Mouse (Mus musculus) adrenal gland, adult 18-20 months (tissue): ENCODE measurements around the gene Ltbp4. TPM values are rescaled to one million over a fixed set of nuclear protein-coding genes. Genes with fewer than 3 reads are reported as not detected.

Source experiments
- DNase-seq, 2 experiments: peaks; one replicate each; pipeline ENCODE4 v3.0.0; 2021 to 2022; ENCODE audit warnings: low spot score in 2 of 2
- total RNA-seq, 2 experiments: library from RNA; stranded (reverse); gene quantifications; 1 replicate in 1 of 2; 2 replicates in 1 of 2; pipeline ENCODE4 v1.2.3; 2021

The Ltbp4 gene
- total RNA-seq, 2 experiments from 2014 or later, result 88.5 to 90.6 TPM

GRCm38 (mm10) chr7:27356248-27356647 lies 18.8 kb upstream of the Ltbp4 start:
- no peak for DNase-seq

DNA sequence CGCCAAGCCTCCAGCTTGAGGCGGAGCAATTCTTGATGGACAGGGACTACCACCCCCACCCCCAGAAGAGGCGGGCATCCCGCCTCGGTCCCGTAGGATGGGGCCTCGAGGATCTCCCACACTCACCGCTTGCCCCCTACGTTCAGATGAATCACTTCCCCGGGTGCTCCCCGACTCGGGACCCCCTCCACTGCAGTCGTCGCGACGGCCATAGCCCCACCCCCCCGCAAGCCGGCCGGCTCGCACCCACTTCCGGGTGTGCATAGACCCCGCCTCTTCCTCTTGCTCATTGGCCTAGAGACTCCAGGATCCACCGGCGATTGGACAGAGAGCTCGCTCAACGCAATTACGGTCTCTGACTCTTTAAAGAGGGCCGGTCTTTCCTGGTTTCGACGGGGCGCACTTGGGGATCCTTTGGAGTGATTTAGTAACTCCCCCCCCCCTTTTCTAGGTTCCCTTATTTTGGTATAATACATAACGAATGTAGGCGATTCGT lies 18.3 kb upstream of the Ltbp4 start, which contains the start of gene Shkbp1:
TSS of gene Shkbp1 (minus strand) at position 275 of the 496 bp plus-strand sequence.
- DNase-seq, result peak; percentile 76 to 78

DNA sequence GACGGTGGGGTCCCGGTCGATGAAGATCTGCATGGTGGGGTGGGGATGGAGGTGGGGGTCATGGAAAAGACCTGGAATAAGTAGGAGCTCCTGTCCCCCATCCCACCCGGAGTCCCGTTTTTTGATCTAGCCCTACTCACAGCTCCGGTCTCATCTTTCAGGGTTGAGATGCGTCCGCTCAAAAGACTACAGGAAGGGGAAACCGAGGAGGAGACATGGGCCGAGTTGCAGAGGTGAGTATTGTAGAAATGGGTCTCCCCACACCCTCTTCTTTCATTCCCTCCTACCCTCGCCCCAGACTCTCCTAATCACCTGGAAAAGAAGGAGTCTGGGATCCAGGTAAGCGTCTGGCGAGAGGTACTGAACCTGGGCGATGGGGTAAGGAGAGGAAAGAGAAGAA lies 17.8 kb upstream of the Ltbp4 start:
- no peak for DNase-seq

DNA sequence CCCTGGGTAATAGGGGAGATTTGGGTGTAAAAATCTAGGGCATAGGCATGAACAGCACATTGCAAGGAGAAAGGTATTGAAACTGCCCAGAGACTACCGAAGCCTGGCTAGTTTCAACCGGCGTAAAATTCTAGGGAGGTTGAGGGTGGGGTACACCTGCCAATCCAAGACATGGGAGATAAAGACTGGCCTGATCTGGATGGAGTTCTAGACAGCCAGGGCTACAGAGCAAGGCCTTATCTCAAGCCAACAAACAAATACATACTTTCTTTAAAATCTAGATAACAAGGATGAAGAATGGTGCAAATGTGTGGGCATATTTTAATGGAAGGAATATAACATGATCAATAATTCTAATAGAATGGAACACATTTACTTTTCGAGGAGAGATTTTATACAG lies 17.3 kb upstream of the Ltbp4 start:
- no peak for DNase-seq

GRCm38 (mm10) chr7:27354144-27354543 lies 16.7 kb upstream of the Ltbp4 start:
- DNase-seq, result no peak

- DNase-seq, result no peak
These were observed 8.0 kb upstream of the Ltbp4 start for GRCm38 (mm10) chr7:27345444-27345843.

DNA sequence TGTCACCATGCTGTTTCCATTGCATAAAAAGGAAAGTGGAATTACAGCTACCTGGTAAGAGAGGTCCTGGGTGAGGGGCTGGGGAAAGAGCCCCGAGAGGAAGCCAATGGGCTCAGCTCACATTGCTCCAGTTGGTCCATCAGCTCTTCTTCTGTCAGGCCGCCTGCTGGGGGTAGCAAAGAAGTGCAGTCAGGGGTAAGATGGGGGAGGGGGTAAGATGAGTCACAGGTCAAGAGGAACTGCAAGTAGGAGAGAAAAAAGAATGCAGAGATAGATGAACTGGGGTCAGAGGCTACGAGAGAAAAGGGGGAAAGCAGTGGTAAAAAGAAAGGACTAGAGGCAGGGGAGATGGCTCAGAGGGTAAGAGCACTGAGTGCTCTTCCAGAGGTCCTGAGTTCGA lies 5.1 kb upstream of the Ltbp4 start:
- no peak for DNase-seq

GRCm38 (mm10) chr7:27339519-27339918 lies 2.0 kb upstream of the Ltbp4 start:
- no peak for DNase-seq

GRCm38 (mm10) chr7:27339114-27339513 lies 1.6 kb upstream of the Ltbp4 start:
- DNase-seq, result no peak

- DNase-seq, result peak; percentile 92 to 93
These were observed 1.3 kb downstream of the Ltbp4 start for GRCm38 (mm10) chr7:27335928-27336823.

DNA sequence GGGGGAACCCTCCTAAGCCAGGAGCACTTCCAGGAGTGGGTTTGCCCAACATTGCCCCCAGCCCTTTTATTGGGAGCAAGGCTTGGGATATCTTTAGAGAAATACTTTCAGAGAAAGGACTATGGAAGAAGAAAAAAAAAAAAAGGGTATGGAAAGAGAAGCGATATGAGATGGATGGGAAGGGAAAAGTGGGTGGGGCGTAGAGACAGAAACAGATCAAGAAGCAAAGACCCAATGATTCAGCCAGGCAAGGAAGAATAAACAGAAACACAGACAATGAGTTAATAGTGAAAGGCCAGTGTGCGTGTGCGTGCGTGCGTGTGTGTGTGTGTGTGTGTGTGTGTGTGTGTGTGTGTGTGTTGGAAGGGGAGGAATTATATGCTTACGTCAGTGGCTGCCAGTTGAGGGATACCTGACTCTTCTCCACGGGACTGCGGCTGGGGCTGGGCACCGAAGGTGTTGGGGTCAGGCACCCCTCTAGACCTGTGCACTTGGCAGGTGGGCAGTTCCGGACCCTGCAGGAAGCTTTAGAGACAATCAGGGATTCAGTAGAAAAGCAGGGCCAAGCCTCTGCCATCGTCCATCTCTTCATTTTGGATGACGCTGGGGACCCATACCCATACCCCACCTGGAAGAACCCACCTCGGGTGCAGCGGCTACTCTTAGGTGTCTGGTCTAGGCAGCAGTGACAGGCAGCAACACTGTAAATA lies 2.3 kb downstream of the Ltbp4 start:
- DNase-seq, result no peak

DNA sequence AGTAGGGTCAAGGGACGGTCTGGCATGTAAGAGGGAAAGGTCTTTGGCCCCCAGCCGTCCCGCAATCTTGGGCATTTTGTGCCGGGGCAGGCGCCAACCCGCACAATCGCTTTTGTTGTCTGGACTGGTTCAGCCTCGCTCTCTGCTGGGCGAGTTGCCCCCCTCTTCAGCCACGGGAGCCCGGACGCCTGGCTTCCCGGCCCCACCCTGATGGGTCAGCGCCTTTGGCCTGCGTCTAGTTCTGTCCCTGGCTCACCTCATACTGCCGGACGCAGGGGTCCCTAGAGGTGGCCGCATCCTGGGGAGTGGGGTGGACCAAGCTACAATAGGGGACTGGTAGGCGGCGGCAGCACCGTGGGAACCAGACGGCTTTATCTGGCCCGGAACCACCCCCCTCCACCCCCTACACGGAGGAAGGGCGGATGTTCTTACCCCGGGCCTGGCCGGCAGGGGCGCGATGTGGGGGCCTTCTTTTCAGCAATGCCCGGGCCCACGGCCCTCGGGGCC lies 3.0 kb downstream of the Ltbp4 start:
- no peak for DNase-seq

- no peak for DNase-seq
These were observed 4.1 kb downstream of the Ltbp4 start for GRCm38 (mm10) chr7:27333316-27333941.

DNA sequence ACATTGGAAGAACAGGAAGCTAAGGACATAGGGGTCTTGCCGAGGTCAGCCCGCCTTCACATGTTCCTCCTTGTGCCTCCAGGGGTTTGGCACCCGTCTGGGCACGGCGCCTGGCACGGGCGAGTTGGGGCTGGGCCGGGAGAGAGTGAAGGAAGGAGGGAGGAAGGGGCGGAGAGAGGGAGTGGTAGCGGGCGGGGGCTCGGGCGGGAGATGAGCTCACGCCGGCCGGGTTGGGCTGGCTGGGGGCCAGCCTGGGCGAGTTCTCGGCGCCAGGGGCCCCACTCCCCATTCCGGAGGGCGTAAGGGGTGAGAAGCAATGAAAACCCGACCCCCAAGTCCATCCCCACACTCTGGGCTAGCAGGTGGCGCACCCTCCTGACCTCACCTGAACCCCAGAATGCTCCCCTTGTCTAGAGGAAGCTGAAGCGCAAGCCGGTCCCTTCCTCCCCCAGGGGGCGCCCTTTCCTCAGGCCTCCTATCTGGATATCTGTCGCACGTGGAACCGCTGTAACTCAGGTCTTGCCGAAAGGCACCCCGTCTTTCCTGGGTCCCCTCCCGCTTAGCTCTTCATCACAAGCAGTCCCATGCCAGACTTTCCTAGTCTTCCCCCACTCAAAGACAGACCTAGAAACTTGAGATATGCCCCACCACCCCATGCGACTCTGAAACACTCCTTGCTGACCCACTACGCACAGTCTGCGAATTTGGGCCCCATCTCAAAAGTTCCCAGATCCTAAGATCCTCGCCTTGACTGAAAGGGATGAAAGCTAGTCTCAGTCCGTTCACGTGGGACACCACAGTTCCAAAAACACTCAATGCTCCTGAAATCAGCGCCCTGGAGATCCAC lies 4.9 kb downstream of the Ltbp4 start:
- DNase-seq, result peak; percentile 87 to 89

- DNase-seq, result no peak
These were observed 5.6 kb downstream of the Ltbp4 start for GRCm38 (mm10) chr7:27331854-27332253.

DNA sequence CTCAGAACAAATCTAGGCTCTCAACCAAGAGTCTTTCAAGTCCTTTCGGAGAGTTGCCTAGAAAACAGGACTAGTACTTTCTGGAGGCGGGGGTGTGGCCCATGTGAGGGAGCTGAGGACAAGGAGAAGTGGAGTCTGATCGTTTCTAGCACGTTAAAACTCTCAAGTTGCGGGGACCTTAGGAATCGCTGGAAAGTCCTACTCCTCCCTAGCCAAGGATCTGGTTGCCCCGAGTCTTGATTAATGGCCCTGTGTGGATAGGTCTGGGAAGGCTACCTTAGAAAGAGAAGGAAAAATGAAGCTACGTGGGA lies 6.0 kb downstream of the Ltbp4 start:
- no peak for DNase-seq

DNA sequence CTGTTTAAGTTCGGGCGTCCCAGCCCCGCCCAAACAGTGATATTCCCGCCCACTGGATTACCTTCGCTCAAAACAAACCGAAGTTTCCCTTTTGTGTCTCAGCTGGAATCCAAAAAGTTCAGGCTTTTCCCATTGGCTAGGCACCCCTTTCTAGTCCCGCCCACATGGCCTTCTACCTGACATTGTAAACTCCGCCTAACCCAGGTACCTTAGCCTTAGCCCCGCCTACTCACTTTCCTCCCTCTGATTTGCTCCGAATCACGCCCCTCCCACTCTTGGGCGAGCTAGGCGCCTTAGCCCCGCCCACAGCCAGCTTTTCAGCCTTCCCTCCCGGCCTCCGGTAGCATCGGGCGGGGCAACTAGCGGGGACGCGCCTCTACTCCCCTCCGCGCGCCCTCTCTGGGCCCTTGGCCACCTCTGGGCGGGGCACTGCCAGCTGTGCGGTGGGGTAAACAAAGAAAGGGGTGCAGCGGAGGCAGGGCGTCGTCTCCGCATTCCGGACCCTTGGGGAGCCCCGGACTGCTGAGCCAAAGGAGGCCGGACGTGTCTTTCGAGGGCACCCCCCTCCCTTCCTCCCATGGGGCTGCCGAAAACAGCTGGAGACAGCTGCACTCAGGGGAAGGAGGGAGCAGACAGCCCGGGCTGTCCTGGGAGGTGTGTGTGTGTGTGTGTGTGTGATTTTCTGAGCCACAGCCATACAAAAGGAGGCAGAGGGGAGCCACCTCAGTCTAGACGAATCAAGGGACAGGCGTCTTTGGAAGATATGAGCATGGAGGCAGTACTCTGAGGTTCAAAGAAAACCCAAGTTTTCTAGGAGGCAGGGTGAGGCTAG lies 6.6 kb downstream of the Ltbp4 start:
- DNase-seq, result peak; percentile 86 to 87

- DNase-seq, result no peak
These were observed 7.5 kb downstream of the Ltbp4 start for GRCm38 (mm10) chr7:27329981-27330380.

GRCm38 (mm10) chr7:27329326-27329947 lies 8.1 kb downstream of the Ltbp4 start:
- DNase-seq, result peak; percentile 85 to 89
